Mouse (Mus musculus) adrenal gland, postnatal 36 days (tissue): ENCODE measurements around the gene Dgkh. TPM values are rescaled to one million over a fixed set of nuclear protein-coding genes. Genes with fewer than 3 reads are reported as not detected.
A peak's percentile ranks its signal among the peaks of the same experiment; 100 is the strongest.
"Not testable (repeated sequence)": the region's sequence is repeated elsewhere in the genome, so short reads cannot be mapped to it uniquely, and the experiment has no call there.

ENCODE experiments used
- DNase-seq, 2 experiments: peaks; one replicate each; pipeline ENCODE4 v3.0.0; 2021; ENCODE audit warnings: mixed read lengths in 1 of 2
- total RNA-seq, 2 experiments: library from RNA; stranded (reverse); gene quantifications; 2 replicates each; pipeline ENCODE4 v1.2.3; 2021

Gene Dgkh
- total RNA-seq, 2 experiments from 2014 or later: 7.4 to 14.4 TPM

DNA sequence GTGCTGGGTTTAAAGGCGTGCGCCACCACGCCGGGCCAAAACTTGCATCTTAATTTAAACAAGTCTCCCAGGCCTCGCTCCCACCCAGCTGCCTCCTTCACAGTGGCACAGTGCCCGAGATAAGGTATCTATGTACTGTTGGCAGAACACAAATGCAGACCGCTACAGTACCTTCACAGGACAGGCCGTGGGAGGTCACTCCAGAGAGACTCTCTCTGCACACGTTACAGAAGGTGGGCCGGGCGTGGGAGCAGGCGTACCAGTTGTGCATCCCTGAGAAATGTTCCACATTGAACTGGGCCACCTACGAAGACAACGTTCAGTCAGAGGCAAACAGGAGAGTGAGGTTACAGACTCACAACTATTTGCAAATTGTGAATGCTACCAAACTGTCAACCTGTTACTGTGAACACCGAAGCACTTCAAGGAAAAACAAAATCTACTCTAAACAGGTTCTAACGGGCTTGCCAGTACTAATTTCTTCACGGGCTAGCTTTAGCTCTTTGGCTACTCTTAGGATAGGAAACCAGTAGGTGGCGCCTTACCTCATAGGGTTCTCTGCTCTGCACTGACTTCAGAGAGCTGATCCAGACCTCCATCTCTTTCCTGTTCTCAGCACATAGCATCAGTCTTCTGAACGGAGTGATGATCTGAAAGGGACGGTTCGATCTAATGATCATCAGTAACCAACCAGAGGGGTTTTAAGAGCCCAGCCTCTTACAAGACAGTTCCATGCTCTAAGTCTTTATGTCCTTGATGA is 104.9 kb downstream of the Dgkh start:
- DNase-seq: peak; percentile 17 to 52

DNA sequence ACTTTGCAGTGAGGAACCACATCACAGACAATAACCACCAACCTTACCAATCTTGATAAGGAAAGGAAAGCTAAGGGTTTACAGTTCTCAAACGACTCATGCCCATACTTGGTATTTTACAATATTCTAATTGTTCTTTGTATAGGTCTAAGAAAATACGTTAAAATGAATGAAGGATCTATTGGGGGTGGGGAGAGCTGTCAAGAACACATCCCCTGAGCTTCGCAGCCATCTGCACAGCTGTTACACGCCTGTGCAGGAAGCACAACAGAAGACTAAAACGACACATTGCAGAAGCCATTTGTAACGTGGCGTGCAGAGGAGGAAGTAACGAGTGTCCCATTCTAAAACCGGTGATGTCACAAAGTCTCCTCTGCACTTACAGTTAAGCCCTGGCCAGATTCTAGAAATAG is 113.7 kb downstream of the Dgkh start:
- DNase-seq: no peak

DNA sequence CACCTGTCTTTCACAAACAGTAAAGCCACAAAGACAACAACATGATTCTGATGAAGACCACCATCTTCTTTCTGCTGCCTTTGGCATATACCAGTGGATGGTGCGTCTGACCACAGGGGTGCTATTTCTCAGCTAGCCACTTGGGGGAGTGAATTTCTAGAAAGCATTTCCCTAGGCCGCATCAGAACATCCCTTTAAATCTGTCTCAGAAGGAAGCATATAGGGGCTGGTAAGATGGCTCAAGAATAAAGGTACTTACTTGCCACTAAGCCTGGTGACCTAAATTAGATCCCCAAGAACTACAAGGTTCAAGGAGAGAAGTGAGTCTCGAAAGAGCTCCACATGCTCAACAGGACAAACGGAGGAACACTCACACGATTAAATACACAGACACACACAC is 119.0 kb downstream of the Dgkh start:
- DNase-seq: peak in 1 of 2 experiments; percentile 10

DNA sequence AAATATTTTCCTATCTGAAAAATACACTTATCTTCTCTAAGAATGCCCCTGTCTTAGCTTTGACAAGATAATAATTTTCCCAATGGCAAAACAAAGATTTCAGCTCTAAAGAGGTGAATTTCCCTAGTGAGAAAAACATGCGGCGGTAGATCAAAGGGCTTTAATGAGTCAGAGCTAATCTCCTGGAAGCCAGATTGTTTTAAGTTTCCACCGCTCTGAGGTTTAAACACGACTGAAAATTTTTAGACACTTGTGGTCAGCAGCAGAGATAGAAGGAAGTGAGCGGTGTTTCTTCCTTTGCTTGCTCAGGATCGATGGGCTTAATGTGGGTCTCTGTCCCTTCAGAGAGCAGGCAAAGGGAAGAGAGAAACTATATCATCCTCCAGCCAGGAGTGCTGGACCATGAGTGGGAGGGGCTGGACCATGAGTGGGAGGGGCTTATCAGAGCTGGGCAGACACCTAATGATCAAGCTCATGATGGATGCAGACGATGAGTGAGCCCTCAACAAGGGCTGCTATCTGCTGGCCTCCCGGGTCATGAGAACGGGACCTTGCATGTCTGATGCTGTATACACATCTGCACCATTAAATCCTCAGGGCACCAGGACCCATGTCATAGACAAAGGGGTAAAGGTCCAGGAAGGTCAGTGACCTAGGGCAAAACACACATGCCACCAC is 120.3 kb downstream of the Dgkh start:
- DNase-seq: peak in 1 of 2 experiments; percentile 3

DNA sequence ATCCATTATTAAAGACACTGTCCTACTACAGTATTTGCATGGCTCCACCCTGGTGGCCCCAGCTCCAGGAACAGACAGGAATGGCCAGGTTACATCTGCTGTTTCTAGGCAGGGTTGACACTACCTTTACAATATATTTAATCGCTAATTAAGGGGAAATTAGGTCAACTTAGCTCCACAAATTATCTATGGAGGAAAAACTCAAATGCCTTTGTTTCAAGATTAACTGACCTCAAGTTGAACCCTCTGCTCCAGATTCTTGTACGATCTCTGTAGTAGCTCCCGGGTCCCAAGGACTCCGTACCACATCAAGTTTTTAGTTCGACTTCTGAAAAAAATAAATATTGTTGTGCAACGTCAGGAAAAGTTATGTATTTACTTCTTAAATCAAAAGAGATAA is 137.7 kb downstream of the Dgkh start:
- DNase-seq: no peak

DNA sequence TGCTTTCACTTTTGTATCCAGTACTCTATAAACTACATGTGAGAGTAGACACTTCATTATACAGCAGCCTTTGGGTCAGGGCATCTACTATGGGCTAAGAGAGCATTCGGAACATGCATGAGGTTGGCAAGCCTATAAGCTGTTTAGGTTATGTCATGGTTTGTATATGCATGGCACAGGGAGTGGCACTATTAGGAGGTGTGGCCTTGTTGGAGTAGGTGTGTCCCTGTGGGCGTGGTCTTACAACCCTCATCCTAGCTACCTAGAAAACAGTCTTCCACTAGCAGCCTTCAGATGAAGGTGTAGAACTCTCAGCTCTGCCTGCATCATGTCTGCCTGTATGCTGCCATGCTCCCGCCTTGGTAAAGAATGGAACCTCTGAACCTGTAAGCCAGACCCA is 139.6 kb downstream of the Dgkh start:
- DNase-seq: no peak

DNA sequence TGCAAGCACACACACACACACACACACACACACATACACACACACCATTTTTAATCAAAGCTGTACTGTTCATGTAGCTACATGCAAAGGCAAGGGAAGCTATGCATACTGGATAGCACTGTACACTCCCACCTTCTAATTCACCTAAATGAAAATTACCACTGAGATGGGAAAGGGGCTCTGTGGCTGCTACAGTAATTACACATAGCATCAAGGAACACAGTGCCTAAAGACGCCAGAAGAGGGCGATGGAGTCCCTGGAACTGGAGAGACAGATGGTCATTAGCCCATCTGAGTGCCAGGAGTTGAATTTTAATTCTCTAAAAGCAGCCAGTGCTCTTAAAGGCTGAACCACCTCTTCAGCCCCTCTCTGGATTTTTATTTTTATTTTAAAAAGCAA is 142.2 kb downstream of the Dgkh start:
- peak; percentile 22 to 37 for DNase-seq

DNA sequence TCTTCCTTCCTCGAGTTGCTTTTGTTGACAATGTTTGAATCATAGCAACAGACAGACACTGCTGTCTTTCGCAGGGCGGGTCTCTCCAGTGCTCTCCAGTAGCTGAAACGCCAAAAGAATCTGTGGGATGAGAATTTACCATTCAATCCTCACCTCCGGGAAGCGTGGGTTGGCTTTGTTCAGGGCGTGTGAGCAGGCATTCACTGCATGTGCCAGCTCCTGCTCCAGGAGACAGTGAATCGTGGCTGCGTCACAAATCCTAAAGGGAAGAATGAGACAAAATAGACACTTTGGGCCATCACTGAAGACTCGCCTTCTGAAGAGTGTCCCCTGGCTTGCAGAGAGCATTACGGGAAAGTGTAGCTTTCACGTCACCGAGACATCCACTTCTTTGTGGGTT is 148.4 kb downstream of the Dgkh start:
- no peak for DNase-seq

DNA sequence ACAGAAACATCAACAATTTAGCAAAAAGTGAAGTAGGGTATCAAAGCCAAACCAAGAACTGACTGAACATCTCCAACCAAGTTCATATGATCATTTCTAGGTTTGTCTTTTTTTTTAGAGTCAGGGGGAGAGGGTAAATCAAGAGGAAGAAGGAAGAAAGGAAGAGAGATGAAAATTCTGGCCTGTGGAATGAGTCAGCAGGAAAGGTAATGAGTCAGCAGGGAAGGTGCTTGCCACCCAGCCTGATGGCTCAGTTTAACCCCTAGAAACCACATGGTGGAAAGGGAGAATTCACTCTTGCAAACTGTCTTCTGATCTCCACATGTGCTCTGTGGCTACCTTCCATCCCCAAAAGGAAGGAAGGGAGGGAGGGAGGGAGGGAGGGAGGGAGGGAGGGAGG is 149.4 kb downstream of the Dgkh start:
- DNase-seq: no peak

DNA sequence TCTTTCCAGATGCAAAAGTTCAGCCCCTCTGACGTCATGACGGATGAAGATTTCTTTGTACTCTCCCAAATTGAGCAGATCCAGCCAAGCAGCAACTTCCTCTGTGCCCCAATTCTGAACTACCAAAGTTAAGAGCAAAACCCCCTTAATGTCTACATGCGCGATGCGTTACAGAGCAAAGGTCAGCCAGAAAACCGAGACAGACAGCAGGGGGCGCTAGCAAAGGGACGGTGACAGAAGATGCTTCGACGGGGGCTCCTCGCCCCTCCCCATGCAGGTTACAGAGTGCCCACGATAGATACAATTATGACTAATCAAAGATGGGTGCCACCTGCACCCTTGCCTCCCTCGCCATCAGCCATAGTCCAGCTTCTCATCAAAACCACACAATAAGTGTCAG is 156.7 kb downstream of the Dgkh start:
- no peak for DNase-seq

DNA sequence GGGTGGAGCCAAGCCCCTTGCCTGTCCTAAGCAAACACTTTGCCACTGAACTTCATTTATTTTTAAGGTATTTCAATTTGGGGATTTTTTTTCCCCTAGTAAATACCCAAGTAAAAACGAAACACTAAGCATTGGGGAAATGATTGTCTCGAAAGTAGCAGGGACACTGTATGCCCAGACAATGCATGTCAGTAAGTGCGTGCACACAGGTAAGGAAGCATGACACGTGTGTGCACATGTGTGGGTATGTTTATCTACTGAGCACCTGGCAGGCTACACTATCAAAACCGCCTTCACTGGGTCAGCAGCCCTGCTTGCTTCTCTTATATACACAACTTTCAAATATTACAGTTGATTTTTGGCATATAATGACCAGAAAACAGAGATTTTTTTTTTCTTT is 164.2 kb downstream of the Dgkh start:
- no peak for DNase-seq

DNA sequence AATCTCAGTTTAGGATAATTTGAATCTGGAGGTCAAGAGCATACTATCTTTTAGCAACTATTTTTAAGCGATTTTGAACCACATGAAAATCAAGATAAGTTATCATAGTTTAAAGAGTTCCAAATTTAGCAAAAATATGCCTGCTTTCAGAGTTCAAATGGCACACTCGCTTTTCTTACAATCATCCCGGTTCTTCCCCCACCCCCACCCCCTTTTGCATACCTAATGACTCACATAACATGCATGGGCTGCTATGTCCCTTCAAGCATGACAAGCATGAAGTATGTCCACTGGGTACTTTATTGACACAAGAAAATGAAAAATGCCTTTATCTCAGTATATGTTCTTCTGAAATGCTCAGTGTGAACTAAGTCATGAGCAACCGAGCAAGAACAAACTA is 166.1 kb downstream of the Dgkh start:
- no peak for DNase-seq

DNA sequence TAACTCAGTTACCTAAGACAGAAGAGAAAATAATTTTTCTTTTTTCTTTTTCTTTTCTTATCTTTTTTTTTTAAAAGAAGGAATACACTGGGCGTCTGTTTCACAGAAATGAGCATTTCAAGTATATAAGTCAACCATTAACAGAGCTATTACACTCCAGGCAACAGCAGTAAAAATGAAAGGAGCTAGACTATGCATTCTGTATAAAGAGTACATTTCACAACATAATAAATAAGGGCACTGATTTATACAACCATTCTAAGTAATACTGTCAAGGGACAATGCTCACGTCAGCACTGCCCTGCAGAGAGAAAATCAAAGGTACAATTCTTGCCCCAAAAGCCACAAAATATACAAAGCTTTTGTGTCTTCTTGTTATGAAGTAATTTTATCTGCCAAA is 168.3 kb downstream of the Dgkh start:
- no peak for DNase-seq

DNA sequence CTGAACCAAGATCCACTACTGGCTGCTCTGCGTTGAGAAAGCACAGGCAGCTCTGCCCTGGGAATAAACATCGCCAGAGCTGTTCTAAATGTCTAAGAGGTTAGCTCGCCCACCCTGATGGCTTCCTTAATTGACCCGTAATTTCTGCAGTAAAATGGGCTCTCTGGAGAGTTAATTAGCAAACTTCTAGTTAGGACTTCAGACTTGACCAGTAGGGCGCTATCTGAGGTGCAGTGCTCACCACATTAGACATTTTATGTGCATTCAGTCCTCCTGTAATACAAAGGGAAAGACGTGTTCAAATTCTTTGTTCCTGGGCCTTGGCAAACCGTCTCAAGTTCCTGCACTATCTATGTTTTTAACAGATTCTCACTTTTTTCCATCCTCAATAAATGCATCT is 169.4 kb downstream of the Dgkh start:
- DNase-seq: no peak

DNA sequence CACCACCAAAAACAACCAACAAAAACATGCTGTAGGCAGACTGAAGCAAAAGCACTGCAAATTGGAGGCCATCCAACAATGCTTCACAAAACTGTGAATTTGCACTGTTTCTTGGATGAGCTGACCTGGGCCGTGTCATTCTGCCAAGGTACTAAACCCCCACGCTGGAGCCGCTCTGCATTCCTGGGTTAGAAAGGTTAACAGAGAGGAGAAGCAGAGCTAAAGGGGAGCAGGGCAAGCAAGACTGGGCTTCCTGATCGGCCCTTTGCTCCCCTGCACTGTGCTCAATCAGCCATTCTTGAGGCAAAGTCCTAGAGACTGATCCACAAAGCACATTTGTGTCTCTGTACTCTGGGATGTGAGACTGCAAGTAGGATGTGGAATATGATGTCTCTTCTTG is 170.5 kb downstream of the Dgkh start:
- no peak for DNase-seq

DNA sequence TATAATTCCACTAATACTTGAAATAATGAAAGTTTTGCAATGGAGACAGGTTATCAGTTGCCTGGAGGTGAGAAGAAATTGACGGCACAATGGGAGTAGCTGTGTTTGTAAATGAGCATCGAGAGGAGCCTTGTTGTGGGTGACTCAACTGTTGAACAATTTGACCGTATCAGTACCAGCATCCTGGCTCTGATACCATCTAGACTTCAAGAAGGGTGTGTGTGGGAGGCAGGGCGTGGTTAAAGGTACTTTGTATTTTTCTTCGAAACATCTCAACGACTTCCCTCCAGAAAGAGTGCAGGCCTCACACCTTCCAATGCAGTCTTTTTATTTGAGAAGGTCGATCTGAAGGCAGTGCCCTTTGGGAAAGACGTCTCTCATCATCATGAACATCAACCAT is 173.5 kb downstream of the Dgkh start:
- DNase-seq: no peak

DNA sequence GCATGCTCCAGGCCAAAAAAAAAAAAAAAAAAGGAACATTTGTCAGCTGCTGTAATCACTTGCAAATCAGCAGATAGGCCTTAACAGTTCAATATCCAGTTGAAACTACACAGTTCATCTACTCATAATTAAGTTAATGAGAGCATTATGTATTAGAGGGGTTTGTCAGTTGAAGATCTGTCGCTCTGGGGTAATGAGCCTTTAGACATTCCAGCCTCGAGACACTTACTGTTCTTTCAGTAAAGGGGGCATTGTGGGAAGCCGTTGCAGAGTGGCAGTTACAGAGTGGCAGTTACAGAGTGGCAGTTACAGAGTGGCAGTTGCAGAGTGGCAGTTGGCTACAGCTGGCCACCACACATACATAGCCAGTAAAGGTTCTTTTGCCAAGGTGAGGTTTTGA is 177.7 kb downstream of the Dgkh start:
- DNase-seq: not testable (repeated sequence)

DNA sequence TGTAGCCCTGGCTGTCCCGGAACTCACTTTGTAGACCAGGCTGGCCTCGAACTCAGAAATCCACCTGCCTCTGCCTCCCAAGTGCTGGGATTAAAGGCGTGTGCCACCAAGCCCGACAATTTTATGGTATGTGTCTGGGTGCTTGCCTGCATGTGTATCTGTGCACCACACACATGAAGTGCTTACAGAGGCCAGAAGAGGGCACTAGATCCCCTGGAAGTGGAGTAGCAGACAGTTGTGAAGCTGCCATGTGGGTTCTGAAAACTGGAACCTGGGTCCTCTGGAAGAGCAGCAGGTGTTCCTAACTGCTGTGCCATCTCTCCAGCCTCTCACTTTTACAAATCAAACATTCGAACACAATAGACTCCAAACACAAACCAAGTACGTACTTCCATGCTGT is 178.9 kb downstream of the Dgkh start:
- no peak for DNase-seq

DNA sequence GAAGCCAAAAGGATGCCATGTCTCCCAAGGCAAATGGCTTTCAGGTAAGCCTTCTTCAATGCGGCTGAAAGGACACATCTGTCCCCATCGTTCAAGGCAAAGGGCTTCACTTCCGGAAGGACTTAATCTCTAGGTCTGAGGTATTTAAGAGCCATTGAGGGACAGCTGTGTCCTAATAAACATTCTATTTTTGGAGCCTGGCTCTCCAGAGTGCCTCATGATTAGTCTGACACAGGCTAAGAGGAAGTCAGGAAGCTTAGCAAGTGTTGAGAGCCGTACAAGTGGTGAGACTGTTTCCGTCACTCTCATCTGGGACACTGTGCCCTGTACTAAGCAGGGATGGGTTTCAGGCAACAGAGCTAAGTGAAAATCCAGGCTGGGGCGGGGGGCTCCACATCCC is 183.8 kb downstream of the Dgkh start:
- DNase-seq: no peak

DNA sequence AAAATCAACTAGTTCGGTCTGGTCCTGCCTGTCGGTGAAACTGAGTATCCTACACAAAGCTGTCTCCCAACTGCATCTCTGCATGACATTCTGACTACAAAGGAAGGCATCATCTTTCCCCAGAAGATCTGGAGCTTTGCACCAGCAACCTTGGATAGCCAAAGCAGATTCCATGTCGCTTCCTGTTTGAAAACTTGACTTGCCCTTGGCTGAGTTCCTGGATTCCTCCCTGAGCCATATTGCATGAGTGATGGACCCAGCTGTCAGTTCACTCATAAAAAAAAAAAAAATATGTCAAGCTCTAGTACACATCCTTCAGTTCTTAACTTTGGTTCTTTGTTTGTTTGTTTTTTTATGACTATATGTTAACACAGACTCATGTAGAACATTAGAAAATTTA is 191.3 kb downstream of the Dgkh start:
- peak; percentile 19 to 21 for DNase-seq

DNA sequence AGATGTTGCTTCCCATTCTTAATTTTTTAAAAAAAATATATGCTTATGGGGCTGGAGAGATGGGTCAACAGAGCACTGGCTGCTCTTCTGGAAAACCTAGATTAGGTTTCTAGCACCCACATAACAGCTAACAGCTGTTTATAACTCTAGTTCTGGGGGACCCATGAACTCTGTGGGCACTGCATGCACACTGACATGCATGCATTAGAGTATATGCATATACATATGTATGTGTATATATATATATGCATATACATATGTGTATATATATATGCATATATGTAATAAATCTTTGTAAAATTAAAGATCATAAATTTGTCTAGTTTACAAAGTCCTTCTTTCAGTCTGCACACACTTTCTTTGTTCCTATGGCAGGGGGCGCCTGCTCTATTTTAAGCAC is 192.8 kb downstream of the Dgkh start:
- DNase-seq: no peak

DNA sequence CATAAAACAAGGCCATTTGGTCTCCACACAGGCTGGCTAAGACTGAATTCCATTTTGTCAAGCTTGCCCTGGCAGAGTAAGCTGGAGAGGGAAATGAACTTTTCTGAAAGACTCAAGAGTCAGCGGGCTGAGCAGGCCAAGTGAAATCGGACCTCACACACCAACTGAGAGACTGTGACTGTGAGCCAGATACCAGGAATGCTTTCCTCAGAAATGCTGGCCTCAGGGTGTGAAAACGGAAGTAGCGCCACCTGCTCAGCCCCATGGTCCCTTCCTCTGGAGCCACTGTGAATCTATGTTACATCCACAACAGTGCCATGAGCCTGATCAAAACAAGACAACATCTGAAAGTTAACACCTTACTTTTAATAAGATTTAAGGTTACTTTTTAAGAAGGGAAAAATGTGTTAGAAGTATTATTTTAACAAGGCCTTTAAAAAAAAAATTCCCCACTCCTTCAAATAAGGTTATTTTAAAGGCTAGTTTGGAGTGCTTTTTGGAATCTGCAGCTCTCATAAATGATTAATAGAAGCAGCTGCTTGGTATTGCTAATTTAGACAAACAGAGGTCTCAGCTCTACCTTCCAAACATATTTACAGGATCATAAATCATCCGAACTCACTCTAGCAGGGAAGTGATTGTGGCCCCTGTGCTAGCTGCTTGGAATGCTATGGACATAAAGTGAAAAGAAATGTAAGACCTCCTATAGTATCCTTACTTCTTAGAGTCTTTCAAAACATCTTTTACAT is 193.8 kb downstream of the Dgkh start:
- no peak for DNase-seq

DNA sequence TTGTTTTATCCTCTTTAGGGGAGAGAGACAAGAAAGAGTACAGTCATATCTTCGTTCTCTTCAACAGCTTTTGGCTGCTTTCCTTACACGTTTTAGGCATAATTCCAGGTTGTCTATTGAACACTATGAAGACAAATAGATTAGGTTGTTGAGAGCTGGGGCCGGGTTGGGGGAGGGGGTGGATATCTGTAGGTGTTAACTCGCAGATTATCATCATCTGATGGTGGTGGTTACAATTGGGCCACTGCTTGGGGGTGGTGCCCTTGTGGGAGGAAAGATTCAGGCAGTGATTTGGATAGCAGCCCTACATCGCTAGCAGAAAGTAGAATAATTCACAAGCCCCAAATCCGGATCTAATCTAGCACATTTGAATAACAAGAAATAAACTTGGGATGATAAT is 195.0 kb downstream of the Dgkh start:
- DNase-seq: peak in 1 of 2 experiments; percentile 13
